Mouse (Mus musculus) kidney, embryonic 15.5 days (tissue): Measurements from ENCODE around the gene Vps18. TPM values are rescaled to one million over a fixed set of nuclear protein-coding genes. Genes with fewer than 3 reads are reported as not detected.
A peak's percentile ranks its signal among the peaks of the same experiment; 100 is the strongest.

Source experiments
- ATAC-seq: fragments of 200-750 bp; cut with Nextera tagmentation; replicated peaks from 2 replicates; pipeline ENCODE4 v1.8.0; 2017; ENCODE audit warnings: moderate TSS enrichment; ENCODE audit not compliant: low FRiP score
- H3K27ac ChIP-seq: fragments of 300-500 bp; sonication (generic); 2 replicates; pipeline ENCODE4 v1.5.1; 2015; ENCODE audit warnings: mild to moderate bottlenecking, inconsistent platforms
- H3K27me3 ChIP-seq: fragments of 300-500 bp; sonication (generic); 2 replicates; pipeline ENCODE4 v1.6.1; 2015; ENCODE audit warnings: inconsistent platforms
- H3K36me3 ChIP-seq: fragments of 300-500 bp; sonication (generic); 2 replicates; pipeline ENCODE4 v1.6.1; 2015; ENCODE audit warnings: inconsistent platforms
- H3K4me1 ChIP-seq: fragments of 300-500 bp; sonication (generic); 2 replicates; pipeline ENCODE4 v1.6.1; 2015; ENCODE audit warnings: inconsistent platforms
- H3K4me2 ChIP-seq: fragments of 300-500 bp; sonication (generic); 2 replicates; pipeline ENCODE4 v1.6.1; 2015; ENCODE audit warnings: moderate library complexity, mild to moderate bottlenecking, inconsistent platforms
- H3K4me3 ChIP-seq: fragments of 300-500 bp; sonication (generic); replicated peaks from 2 replicates; pipeline ENCODE4 v1.5.1; 2015; ENCODE audit warnings: mild to moderate bottlenecking, inconsistent platforms
- H3K9ac ChIP-seq: fragments of 300-500 bp; sonication (generic); 2 replicates; pipeline ENCODE4 v1.6.1; 2015; ENCODE audit warnings: mild to moderate bottlenecking, inconsistent platforms
- H3K9me3 ChIP-seq: fragments of 300-500 bp; sonication (generic); replicated peaks from 2 replicates; pipeline ENCODE4 v1.6.1; 2016; ENCODE audit warnings: inconsistent platforms
- WGBS: fragments of 180-500 bp; shearing (Covaris S2); methylation state at CpG from one replicate; pipeline ENCODE4 v1.1.7; 2015; ENCODE audit warnings: mixed read lengths; 5-methylcytosine and 5-hydroxymethylcytosine counted together
- polyA plus RNA-seq: library from polyadenylated mRNA; unstranded; fragments of >200 nt; fragmentation: Nextera tagmentation; extraction: Ambion mirVana; gene quantifications from 2 replicates; pipeline ENCODE4 v1.2.1, GENCODE M21; 2015

The Vps18 gene
- polyA plus RNA-seq, 1 experiment from 2014 or later = 19.6 TPM

- H3K9ac ChIP-seq = no peak overlapping the region
- peaks cover 10% of the 10 kb centered on the region for H3K4me1 ChIP-seq
- H3K4me3 ChIP-seq = no peak overlapping the region
- no peak overlapping the region for H3K4me2 ChIP-seq
- no peaks in the 10 kb centered on the region for H3K36me3 ChIP-seq
- no peaks in the 10 kb centered on the region for H3K9me3 ChIP-seq
- H3K27ac ChIP-seq = no peak overlapping the region
- peaks cover 9% of the 10 kb centered on the region; the same call in 1 of the 2 replicates for H3K27me3 ChIP-seq
- WGBS = 57% methylated on average over 2 of the region's 2 CpGs
- ATAC-seq = no peak
These were observed 27.2 kb upstream of the Vps18 start for GRCm38 (mm10) chr2:119261326-119261725.

- H3K9ac ChIP-seq = no peak overlapping the region
- WGBS = 14% methylated on average over 8 of the region's 8 CpGs
- H3K9me3 ChIP-seq = no peaks in the 10 kb centered on the region
- H3K4me2 ChIP-seq = peak overlapping the region; percentile 41
- ATAC-seq = peak; percentile 76
- no peaks in the 10 kb centered on the region for H3K36me3 ChIP-seq
- peaks cover 10% of the 10 kb centered on the region for H3K4me1 ChIP-seq
- H3K4me3 ChIP-seq = no peak overlapping the region
- no peaks in the 10 kb centered on the region; the same call in 1 of the 2 replicates for H3K27me3 ChIP-seq
- no peak overlapping the region for H3K27ac ChIP-seq
These were observed 25.6 kb upstream of the Vps18 start for GRCm38 (mm10) chr2:119262978-119263377.

- ATAC-seq = no peak
- Histone ChIP-seq H3K4me2 (no peak overlapping the region), H3K4me3 (no peak overlapping the region), H3K9ac (no peak overlapping the region), H3K4me1 (peaks cover 10% of the 10 kb centered on the region), H3K27ac (no peak overlapping the region), H3K9me3 (no peaks in the 10 kb centered on the region), H3K27me3 (no peaks in the 10 kb centered on the region; the same call in 1 of the 2 replicates), H3K36me3 (no peaks in the 10 kb centered on the region)
- WGBS = 71% methylated on average over 5 of the region's 5 CpGs
These were observed 24.7 kb upstream of the Vps18 start for GRCm38 (mm10) chr2:119263813-119264212.

GRCm38 (mm10) chr2:119270286-119270642, 18.3 kb upstream of the Vps18 start:
- no peak overlapping the region for H3K9ac ChIP-seq
- H3K27me3 ChIP-seq = peaks cover 16% of the 10 kb centered on the region
- H3K4me2 ChIP-seq = peak overlapping the region; percentile 100
- peaks cover 9% of the 10 kb centered on the region for H3K4me1 ChIP-seq
- ATAC-seq = no peak
- peak overlapping the region; percentile 64 for H3K4me3 ChIP-seq
- H3K36me3 ChIP-seq = no peaks in the 10 kb centered on the region
- 56% methylated on average over 9 of the region's 9 CpGs for WGBS
- no peaks in the 10 kb centered on the region for H3K9me3 ChIP-seq
- no peak overlapping the region for H3K27ac ChIP-seq

- H3K27ac ChIP-seq = no peak within 1 kb of the TSS
- peaks cover 16% of the 10 kb centered on the region for H3K27me3 ChIP-seq
- ATAC-seq = peak; percentile 93
- no peaks in the 10 kb centered on the region for H3K36me3 ChIP-seq
- H3K4me1 ChIP-seq = peaks cover 9% of the 10 kb centered on the region
- peak within 1 kb of the TSS; percentile 100 for H3K4me2 ChIP-seq
- under 1% methylated on average over 49 of the region's 49 CpGs for WGBS
- no peaks in the 10 kb centered on the region for H3K9me3 ChIP-seq
- H3K4me3 ChIP-seq = peak within 1 kb of the TSS; percentile 64
- peak within 1 kb of the TSS; percentile 56 for H3K9ac ChIP-seq
These were observed 17.8 kb upstream of the Vps18 start, which contains the start of gene Rhov for GRCm38 (mm10) chr2:119270643-119271331. Gene Rhov, minus strand, starts transcription at chr2:119271272.

- no peaks in the 10 kb centered on the region for H3K9me3 ChIP-seq
- H3K4me1 ChIP-seq = peaks cover 9% of the 10 kb centered on the region
- 77% methylated on average over 1 of the region's 1 CpGs for WGBS
- H3K27me3 ChIP-seq = peaks cover 16% of the 10 kb centered on the region
- no peak overlapping the region for H3K27ac ChIP-seq
- H3K36me3 ChIP-seq = no peaks in the 10 kb centered on the region
- H3K4me3 ChIP-seq = no peak overlapping the region
- H3K4me2 ChIP-seq = no peak overlapping the region
- H3K9ac ChIP-seq = no peak overlapping the region
- no peak for ATAC-seq
These were observed 14.4 kb upstream of the Vps18 start for GRCm38 (mm10) chr2:119274126-119274525.

- H3K4me3 ChIP-seq = no peak overlapping the region
- no peaks in the 10 kb centered on the region for H3K27me3 ChIP-seq
- ATAC-seq = no peak
- no peaks in the 10 kb centered on the region for H3K36me3 ChIP-seq
- H3K4me2 ChIP-seq = no peak overlapping the region
- H3K9ac ChIP-seq = no peak overlapping the region
- H3K27ac ChIP-seq = no peak overlapping the region
- WGBS = 81% methylated on average over 7 of the region's 7 CpGs
- no peaks in the 10 kb centered on the region for H3K9me3 ChIP-seq
- H3K4me1 ChIP-seq = no peaks in the 10 kb centered on the region
These were observed 11.6 kb upstream of the Vps18 start for GRCm38 (mm10) chr2:119276926-119277325.

- H3K4me2 ChIP-seq = no peak overlapping the region
- H3K4me1 ChIP-seq = no peaks in the 10 kb centered on the region
- H3K4me3 ChIP-seq = no peak overlapping the region
- WGBS = 90% methylated on average over 23 of the region's 23 CpGs
- ATAC-seq = no peak
- H3K9ac ChIP-seq = no peak overlapping the region
- no peaks in the 10 kb centered on the region for H3K9me3 ChIP-seq
- H3K27me3 ChIP-seq = no peaks in the 10 kb centered on the region
- no peak overlapping the region for H3K27ac ChIP-seq
- H3K36me3 ChIP-seq = no peaks in the 10 kb centered on the region
These were observed 10.7 kb upstream of the Vps18 start for GRCm38 (mm10) chr2:119277810-119278209.

- H3K9ac ChIP-seq = no peak overlapping the region
- H3K27ac ChIP-seq = no peak overlapping the region
- no peaks in the 10 kb centered on the region for H3K27me3 ChIP-seq
- no peaks in the 10 kb centered on the region for H3K36me3 ChIP-seq
- H3K4me1 ChIP-seq = no peaks in the 10 kb centered on the region
- no peak overlapping the region for H3K4me3 ChIP-seq
- no peaks in the 10 kb centered on the region for H3K9me3 ChIP-seq
- ATAC-seq = no peak; the same call in 1 of the 2 replicates
- 73% methylated on average over 7 of the region's 7 CpGs for WGBS
- no peak overlapping the region for H3K4me2 ChIP-seq
These were observed 6.5 kb upstream of the Vps18 start for GRCm38 (mm10) chr2:119281899-119282565.

GRCm38 (mm10) chr2:119287372-119287771, 1.2 kb upstream of the Vps18 start:
- Histone ChIP-seq H3K9ac (0 out of 2 replicates have a peak overlapping the region, but pooled peaks have one; percentile 48), H3K9me3 (no peaks in the 10 kb centered on the region), H3K4me2 (no peak overlapping the region), H3K27me3 (no peaks in the 10 kb centered on the region), H3K36me3 (peaks cover 24% of the 10 kb centered on the region), H3K4me3 (no peak overlapping the region), H3K27ac (no peak overlapping the region), H3K4me1 (peaks cover 19% of the 10 kb centered on the region)
- ATAC-seq = no peak
- WGBS = 85% methylated on average over 5 of the region's 5 CpGs

- Histone ChIP-seq H3K4me1 (peaks cover 19% of the 10 kb centered on the region), H3K27ac (peak overlapping the region; percentile 58), H3K4me3 (peak overlapping the region; percentile 85), H3K9me3 (no peaks in the 10 kb centered on the region), H3K9ac (peak overlapping the region; percentile 91), H3K4me2 (peak overlapping the region; percentile 93), H3K27me3 (no peaks in the 10 kb centered on the region), H3K36me3 (peaks cover 41% of the 10 kb centered on the region)
- peak; percentile 7; the same call in 1 of the 2 replicates for ATAC-seq
- WGBS = 1% methylated on average over 11 of the region's 11 CpGs
These were observed 475 bp downstream of the Vps18 start for GRCm38 (mm10) chr2:119289014-119289416.

- 93% methylated on average over 5 of the region's 5 CpGs for WGBS
- H3K36me3 ChIP-seq = peaks cover 67% of the 10 kb centered on the region
These were observed 3.7 kb downstream of the Vps18 start for GRCm38 (mm10) chr2:119292281-119292680.

More at GRCm38 (mm10) chr2:119292281-119292680, 3.7 kb downstream of the Vps18 start:
- ATAC-seq = no peak
- Histone ChIP-seq H3K27me3 (no peaks in the 10 kb centered on the region), H3K27ac (no peak overlapping the region), H3K4me1 (peaks cover 22% of the 10 kb centered on the region), H3K9me3 (no peaks in the 10 kb centered on the region), H3K4me3 (no peak overlapping the region), H3K9ac (no peak overlapping the region), H3K4me2 (no peak overlapping the region)
